Mouse (Mus musculus): ENCODE measurements around the gene Sla2.

GRCm38 (mm10) chr2:156858671-156859070 is 28.3 kb downstream of the Sla2 start:
- TF ChIP-seq CTCF (IDR thresholded peaks at IDR 0.05; ENCODE audit: borderline replicate concordance, insufficient read depth, low read length) (no peak), POLR2A (IDR thresholded peaks at IDR 0.05; ENCODE audit: low read depth, low read length) (no peak)
